Mouse (Mus musculus) kidney, postnatal 36 days (tissue): ENCODE measurements at regions not wholly inside any gene's neighbourhood (a gene's known extent, or its start where the extent isn't known, plus 50 kb on each side); places are given as distances from the start of the nearest gene placed in this dataset.

Source experiments
- DNase-seq, 2 experiments: peaks; one replicate each; pipeline ENCODE4 v3.0.0; 2021 to 2022; ENCODE audit warnings: mixed read lengths in 2 of 2

DNA sequence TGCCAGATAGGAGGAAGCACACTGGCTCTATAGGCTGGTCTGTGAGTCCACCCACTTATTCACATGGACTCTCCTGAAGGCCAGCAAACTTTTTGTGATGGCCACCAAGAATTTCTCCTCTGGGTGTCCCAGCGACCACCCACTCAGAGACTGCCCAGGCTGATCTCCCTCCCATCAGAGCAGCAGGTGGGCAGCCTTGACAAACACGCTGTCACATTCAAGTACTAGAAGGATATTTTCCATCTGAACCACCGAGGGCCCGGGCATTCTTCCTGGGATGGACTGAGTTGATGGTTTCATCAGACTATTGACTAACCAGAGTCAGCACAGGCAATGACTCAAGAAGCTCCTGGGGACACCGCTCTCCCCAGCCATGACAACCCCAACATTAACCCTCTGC is 196.5 kb upstream of the Sulf2 start:
- DNase-seq: no peak

DNA sequence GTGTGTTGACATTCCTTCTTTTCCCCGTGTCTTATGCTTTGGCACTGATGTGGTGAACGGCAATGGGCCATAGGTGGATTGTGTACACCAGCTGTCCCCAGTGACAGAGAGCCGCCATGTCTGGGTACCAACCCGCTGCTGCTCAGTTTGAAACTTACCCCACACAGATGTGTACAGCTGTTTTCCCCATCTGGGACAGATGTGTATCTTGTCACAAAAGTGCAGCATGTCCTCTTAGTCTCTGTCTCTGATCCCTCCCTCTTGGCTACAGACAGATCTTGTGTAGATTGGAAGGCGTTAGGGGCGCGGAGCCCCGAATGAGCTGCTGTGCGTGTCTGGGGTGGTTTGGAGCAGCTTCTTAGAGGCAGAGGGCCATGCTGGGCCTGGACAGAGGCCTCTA is 196.1 kb upstream of the Sulf2 start:
- no peak for DNase-seq

DNA sequence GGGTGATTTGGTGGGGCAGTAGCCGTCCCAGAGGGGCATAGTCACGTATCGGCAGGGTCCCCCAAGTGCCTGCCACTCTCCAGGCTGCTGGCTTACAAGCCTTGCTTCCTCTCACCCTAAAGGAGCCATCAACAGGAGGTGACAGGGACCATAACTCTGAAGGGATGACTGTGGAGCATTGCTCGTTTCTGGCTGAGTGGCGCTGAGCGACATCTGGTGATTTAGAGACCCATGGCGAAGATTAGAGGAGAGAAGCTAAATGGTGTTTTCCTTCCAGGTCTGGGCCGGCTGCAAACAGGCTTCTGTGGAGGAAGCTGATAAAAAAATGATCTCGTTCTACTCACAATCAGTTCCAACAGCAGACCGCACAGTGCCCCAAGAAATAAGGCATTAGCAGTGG is 193.2 kb upstream of the Sulf2 start:
- no peak for DNase-seq

DNA sequence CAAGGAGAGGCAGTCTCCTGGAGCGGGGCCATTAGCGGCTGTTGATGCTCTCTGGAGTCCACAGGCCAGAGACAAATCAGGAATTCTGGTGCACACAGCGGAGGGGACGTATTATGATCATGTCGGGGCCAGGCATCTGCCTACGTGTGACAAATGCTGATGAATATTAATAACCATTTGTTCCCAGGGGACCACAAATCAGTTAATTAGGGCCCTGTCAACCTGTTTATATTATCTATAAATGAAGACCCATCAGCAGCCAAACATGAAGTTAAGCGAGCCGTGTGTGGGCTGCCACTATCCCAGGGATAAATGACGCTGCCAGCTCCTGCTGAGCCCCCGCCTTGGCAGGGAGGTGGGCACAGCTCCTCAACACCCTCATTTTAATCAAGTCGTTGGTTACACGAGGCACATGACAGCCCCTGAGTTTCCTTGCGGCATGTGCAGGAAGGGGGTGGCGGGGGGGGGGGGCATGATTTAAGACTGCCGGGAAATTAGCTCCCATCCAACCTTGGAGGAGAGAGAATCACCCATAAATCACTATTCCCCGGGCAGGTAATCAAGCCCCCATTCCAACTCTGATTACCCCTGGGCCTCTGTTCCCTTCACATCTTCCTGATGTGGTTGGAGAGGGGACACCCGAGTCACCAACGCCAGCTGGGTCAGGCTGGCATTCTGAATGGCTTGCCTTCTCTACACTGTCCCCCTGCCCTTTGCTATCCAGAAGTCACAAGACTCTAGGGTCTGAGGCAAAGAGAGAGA is 191.1 kb upstream of the Sulf2 start:
- no peak for DNase-seq

DNA sequence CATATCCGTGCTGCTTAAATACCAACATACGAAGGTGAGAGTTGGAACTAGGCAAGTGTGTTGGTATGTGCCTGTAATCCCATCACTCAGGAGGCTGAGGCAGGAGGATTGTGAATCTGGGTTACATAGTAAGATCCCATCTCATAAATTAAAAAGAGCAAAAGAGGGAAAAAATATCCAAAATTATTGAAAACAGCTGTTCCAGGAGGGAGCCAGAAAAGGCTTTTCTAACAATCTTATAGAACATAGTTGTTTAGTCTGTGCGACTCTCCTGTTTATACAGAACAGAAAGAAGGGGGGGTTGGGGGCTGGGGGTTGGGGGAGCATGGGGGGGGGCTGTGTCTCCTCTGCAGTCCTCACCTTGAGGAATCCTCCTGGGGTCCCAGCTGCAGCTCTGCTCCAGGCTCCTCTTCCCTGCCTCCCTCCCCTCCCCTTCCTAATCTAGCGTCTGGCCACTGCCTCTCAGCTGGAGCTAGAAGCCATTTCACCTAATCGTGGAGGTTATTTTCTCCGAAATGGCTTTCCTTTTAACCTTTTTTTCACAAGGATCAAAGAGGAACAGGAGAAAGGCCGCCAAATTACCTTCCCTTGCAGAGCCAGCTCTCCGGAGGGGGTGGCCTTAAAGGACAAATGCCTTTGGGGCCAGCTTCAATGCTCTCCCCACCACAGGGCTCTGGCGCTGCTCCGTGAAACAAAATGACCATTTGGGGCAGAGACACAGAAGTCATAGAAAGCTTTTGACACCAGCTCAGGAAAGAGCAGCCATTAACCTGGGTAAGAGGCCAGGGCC is 188.3 kb upstream of the Sulf2 start:
- DNase-seq: no peak

DNA sequence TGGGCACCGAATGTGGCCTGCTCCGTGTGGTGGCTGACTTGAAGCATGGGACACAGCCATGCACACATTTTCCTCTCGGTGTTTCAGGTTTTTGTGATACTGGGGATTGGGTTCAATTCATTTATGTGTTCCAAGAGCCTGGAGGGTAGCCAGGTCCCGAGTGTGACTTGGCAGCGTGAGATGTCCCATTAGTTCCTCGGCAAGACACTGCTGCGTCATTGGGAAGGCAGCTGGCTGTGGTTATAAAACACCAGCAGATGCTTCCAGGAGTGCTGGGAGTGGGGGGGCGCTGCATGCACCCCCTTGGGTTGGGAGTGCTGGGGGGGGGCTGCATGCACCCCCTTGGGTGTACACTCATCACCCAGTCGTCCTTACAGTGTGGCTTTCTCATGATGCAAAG is 186.9 kb upstream of the Sulf2 start:
- DNase-seq: peak; percentile 68 to 73

DNA sequence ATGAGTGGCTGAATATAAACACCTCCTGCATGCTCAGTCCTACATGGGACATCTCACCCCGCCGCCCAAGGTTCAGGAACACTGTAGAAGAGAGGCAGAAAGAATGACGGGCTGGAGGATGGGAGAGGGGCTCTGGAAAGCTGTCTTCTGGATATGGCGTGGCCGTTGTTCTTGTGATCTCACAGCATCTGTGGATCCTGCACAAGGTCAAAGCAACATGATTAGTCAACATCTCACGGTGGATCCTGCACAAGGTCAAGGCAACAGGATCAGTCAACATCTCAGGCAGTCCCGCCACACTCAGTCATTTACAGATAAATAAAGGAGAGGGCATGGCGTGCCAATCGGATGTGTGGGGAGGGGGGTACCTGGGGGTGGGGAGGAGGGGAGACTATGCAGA is 184.7 kb upstream of the Sulf2 start:
- DNase-seq: no peak

DNA sequence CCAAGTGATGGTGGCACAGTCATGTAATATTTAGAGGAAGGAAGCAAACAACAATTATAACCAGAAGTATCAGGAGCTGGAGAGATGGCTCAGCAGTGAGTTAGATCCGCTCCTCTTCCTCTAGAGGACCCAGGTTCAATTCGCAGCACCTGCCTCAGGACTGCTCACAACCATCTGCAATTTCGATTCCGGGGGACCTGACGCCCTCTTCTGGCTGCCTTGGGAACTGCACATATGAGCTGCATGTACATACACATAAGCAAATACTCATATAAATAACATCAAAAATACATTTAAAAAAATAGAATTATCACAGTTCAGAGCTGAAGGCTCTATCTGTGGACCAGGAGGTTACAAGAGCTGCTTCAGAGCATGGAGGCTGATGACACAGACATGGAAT is 184.0 kb upstream of the Sulf2 start:
- DNase-seq: no peak

DNA sequence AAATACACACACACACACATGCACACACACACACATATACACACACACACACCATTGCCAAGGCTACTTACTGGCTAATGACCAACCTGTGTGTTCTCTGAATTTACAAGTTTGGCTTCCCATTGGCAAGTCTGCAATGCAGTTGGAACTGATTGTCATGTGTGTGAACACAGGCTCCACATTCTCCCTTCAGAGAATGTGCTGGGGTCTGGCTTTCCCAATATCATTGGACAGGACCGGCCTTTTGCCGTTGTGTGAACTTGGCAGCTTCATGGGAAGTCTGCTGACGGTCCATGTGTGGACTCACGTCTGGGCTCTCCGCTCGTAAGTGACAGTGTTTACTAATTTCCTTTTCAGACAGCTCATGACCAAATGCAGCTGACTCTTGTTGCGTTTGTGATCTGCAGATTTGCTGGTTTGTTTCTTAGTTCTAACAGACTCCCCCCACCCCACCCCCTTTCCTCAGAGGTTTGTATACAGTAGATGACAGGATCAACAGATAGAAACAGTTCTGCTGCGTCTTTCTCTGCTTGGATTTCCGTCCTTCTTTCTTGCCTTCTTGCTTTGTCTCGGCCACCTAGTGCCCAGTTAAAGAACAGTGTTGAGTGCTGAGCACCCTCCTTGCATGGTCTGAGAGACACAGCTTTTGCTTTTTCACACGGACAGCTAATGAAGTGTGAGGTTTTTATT is 183.1 kb upstream of the Sulf2 start:
- DNase-seq: peak in 1 of 2 experiments; percentile 30

DNA sequence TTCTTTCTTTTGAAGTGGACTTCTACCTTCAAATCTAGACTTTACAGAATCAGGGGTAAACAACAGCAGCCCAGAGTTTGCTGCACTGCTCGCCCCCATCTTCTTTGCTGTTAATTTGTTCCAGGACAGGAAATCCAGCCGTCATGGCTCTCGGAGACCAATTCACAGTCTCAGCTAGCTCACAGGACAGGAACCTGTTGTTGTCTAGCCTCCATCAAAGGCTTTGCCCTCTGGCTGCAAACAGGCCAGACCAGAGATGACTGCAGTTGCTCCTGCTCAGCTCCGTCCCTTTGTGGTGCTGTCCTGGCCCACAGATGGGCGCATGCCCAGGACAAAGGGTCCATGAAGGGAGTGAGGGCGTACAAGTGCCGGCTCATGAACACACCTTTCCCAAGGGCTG is 182.2 kb upstream of the Sulf2 start:
- DNase-seq: no peak

DNA sequence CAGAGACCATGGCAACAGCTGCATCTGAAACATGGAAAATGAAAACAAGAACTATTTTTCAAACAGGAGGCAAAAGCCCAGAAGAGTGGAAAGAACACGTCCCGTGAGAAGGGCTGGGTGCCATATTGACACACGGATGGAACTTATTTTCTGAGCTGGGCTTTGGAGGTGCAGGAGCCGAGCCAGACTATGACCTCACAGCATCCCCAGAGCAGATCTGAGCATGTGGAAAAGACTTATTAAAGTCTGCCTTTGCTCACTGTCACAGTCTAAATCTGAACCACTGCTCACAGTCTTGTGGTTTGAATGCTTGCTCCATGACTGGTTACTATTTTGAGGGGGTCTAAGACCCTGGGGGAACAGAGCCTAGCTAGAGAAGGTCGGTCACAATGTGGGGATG is 180.2 kb upstream of the Sulf2 start:
- no peak for DNase-seq

DNA sequence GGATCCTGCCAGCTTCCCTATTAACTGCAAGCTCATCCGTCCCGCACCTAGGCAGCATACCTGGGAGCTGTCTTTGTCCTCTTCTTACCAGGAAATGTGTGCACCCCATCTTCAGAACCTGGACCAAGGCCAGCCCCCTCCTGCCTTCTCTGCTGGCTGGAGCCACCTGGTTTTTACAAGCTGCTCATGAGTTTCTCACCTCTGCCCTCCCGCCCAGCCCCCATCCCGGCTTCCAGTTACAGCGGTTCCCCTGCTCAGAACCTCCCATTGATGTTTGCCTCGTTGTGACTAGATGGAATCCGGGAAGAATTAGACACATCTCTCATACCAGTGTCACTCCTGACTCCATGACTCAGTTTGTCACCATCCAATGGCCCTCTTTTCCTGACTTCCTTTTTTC is 179.1 kb upstream of the Sulf2 start:
- DNase-seq: no peak

DNA sequence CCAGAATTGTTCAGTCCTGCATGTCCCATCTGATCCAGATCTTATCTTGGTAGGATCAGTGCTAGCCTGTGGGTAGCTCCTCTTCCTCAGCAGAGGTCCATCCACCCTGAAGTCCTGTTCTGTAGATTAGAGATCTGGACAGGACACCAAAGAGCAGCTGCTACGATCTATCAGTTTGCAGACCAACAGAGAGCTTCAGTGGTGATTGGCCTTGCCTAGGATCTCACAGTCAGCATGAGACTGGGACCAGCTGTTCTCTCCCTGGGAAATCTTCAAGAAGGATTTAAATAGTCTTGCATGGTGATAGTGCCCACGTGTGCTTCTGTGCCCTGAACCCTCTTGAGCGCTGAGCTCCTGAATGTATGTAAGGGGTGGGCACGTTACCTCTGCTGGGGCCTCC is 178.4 kb upstream of the Sulf2 start:
- DNase-seq: no peak

DNA sequence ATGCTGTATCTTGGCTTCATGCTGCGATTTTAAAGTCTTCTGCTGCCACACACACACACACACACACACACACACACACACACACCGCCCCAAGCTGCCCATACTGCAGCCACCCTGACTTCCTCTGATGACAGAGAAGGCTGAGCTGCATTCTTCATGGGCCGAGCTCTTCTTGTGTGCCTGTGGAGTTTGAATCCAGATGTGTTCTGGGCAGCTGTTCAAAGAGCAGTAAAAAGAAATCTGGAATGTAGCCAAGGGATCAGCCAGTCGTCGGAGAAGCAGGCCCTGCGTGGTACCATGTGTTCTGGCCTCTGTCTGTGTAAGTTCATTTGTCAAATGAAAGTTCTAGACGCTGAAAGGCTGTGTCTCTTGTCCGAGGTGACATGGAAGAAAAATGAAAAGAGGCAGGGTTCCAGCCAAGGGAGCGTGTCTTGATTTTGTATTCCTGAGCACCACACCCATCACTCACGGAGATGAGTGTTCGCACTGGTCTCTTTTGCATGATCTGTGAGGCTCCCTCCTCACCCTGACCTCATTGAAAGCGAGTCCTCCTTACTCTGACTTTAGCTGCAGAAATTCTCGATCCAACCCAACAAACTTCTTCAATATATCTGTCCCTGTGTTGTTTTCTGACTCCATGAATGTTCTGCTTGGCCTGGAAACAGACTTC is 177.4 kb upstream of the Sulf2 start:
- DNase-seq: peak; percentile 27 to 68

DNA sequence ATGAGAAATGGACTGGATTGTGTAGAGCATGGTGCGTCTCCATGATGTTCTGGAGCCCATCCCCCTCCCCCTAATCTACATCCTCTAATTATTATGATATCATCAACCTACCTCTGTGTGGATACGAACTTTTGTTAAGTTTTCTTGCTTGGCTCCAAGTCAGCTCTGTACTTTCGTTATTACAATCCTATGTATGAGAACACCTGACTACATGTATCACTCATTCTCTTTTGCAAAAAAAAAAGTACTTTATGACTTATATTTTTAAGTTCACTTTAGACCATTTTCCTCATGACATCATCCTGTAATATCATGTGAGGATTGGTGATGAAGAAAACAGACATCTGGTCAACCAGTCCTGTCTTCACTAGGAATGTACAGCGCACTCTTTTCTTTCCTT is 175.7 kb upstream of the Sulf2 start:
- no peak for DNase-seq

DNA sequence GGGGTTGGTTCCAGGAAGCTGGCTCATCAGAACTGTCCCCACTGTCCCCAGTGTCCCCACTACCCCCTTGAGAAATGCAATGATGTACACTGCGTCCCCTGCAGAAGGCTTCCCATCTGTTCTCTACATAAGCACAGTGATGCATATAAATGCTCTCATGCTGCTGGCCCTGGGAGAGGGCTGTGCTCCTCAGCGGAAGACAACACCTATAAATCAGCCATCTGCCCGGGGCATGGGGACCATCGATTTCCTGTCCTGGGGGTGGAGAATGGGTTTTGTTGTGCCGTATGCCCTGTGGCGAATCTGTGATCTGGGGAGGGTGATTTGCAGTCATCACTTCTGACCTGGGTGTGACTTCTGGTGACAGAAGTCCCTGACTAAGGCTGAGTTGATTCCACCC is 174.9 kb upstream of the Sulf2 start:
- peak; percentile 44 to 56 for DNase-seq

DNA sequence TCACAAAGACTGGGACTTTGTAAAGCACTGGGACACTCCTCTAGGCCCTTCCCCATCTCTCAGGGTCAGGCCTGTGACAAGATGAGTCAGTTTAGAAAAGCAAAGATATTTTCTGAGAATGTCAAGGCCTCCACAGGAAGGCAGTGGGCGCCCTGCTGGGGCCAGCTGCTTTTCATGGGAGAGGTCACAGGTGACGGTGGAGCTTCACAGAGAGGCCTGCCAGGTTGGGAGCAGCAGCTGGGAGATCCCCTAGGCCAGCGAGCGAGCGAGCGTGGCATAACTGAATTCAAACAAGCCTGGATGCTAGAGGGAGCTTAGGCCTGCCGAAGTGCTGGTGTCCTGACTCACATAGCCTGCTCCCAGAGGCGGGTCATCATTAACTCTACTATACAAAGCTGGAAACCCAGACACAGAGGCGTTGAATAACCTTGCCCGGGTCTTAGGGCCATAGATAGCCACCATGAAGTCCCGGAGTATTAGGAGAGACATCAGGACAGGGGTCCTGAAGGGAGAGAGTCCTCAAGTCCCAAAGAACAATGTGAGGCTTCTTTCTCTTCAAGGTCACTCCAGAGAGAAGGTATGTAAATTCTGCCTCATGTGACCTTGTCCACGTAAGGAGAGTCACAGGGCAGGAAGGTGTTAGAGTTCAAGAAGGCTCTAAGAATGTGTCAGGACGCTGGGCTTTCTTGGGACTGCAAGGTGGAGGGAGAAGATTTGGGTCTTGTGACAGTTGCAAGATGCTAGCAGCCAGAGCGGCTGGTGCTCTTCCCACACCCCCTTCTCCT is 174.3 kb upstream of the Sulf2 start:
- DNase-seq: no peak

DNA sequence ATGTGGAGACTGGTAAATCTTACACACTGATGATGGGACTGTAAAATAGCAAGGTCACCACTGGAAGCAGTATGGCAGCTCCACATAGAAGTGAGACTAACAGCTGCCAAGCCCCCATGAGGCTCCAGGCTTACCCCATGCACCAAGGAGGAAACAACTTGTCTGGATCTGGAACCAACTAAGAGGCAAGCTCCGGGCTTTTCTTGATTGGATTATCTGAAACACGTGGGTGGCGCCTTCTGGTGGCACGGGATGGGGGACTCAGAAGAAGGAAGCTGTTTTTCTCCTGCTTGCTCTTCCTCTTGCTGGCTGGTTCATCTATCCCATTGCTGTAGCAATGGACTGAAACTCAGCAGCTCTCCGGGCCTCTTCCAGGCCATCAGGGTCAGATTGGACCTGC is 171.5 kb upstream of the Sulf2 start:
- DNase-seq: no peak

DNA sequence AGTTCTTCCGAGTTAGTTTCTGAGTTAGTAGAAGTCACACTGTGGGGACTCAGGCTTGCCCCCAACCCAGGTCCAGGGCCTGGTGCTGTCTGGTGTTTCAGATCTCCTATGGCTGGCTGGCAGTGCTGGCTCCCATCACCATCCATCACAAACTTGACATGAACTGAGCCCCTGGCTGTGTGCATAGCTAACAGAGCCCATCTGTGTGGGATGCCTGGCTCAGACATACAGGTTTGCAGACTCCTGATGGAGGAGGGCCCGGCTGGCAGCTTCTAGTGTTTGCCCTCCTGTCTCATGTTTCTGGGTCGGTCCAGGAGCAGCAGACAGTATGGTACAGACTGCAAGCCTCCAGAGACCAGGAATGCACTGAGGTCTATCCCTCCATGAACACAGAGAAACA is 169.5 kb upstream of the Sulf2 start:
- no peak for DNase-seq

DNA sequence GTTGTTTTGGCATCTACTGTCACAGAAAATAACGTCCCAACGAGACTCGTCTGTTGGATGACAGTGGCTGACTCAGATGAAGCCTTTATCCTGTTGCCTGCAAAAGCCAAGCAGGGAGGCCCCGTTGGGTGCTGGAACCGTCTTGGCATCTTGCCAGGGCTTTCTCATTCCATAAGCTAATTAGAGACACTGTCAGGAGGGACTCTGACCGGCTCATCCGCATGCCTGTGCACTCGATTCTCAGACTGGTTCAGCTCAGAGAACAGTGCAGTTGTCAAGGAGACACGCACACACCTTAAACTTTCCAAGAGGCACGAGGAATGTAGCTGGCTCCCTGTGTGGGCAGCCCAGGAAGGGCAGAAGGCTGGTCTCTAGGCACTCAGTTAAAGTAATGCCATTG is 169.0 kb upstream of the Sulf2 start:
- DNase-seq: peak; percentile 79 to 88

DNA sequence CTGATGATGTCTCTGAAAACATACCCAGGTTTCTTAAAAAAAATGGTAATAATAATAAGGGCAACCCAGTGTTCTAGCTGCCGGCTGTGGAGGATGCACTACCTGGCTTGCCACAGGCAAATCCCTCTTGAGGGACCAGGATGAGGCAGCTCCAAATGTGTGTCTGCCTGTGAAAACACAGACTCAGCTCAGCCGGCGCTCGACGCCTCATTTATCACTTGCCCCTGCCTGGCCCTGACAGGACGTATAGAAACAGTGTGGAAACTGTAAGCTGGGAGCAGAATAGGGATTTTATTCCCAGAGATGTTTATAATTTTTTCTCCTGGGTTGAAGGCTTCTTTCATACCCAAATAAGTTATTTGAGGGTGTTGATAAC is 167.2 kb upstream of the Sulf2 start:
- no peak for DNase-seq

DNA sequence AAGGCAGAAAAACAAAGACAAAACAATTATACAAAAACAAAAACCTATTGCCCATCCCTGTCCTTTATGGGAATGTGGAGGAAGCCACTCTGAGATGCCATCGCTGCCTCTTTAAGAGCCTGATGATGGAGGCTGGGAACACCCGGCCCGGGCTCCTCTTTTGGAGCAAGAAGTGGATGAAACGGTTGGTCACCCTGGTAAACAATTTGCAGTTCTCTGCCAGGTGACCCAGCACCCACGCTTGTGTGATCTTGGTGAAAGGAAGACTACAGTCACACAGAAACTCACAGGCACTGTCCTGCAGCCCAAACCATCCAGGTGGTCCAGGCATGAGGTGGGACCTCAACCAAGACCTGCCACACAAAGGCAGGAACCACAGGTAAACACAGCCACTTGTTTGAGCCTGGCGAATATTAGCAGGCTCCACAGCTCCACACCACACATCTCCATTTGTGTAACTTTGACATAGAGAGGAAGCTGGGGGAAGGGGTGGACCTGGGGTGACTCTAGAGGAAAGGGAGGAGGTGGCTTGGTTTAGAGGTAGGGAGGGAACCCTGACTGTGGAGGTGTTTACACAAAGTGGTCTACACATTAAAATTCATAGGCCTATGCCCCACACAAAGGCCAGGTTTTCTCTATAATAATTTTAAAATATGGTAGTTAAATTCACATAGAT is 166.7 kb upstream of the Sulf2 start:
- peak; percentile 47 to 50 for DNase-seq
